Mouse (Mus musculus) hindbrain, embryonic 13.5 days (tissue): ENCODE data around the gene Twnk. TPM values are rescaled to one million over a fixed set of nuclear protein-coding genes. Genes with fewer than 3 reads are reported as not detected.
A peak's percentile ranks its signal among the peaks of the same experiment; 100 is the strongest.

Experiments
- ATAC-seq: fragments of 200-750 bp; cut with Nextera tagmentation; 2 replicates; pipeline ENCODE4 v1.8.0; 2017; ENCODE audit warnings: moderate TSS enrichment; ENCODE audit not compliant: low FRiP score
- H3K27ac ChIP-seq: fragments of 300-500 bp; sonication (generic); 2 replicates; pipeline ENCODE4 v1.5.1; 2015; ENCODE audit warnings: inconsistent platforms, mild to moderate bottlenecking, moderate library complexity
- H3K27me3 ChIP-seq: fragments of 300-500 bp; sonication (generic); 2 replicates; pipeline ENCODE4 v1.6.1; 2015; ENCODE audit warnings: mild to moderate bottlenecking, inconsistent platforms
- H3K36me3 ChIP-seq: fragments of 300-500 bp; sonication (generic); 2 replicates; pipeline ENCODE4 v1.6.1; 2015; ENCODE audit warnings: mild to moderate bottlenecking, inconsistent platforms
- H3K4me1 ChIP-seq: fragments of 300-500 bp; sonication (generic); replicated peaks from 2 replicates; pipeline ENCODE4 v1.6.1; 2015; ENCODE audit warnings: inconsistent platforms
- H3K4me2 ChIP-seq: fragments of 300-500 bp; sonication (generic); 2 replicates; pipeline ENCODE4 v1.6.1; 2015; ENCODE audit warnings: inconsistent platforms, mild to moderate bottlenecking, moderate library complexity
- H3K4me3 ChIP-seq: fragments of 300-500 bp; sonication (generic); 2 replicates; pipeline ENCODE4 v1.5.1; 2015; ENCODE audit warnings: mild to moderate bottlenecking, inconsistent platforms
- H3K9ac ChIP-seq: fragments of 300-500 bp; sonication (generic); 2 replicates; pipeline ENCODE4 v1.6.1; 2015; ENCODE audit warnings: mild to moderate bottlenecking, inconsistent platforms
- H3K9me3 ChIP-seq: fragments of 300-500 bp; sonication (generic); 2 replicates; pipeline ENCODE4 v1.6.1; 2016; ENCODE audit warnings: inconsistent platforms
- WGBS: fragments of 180-500 bp; shearing (Covaris S2); methylation state at CpG from one replicate; pipeline ENCODE4 v1.1.7; 2015; 5-methylcytosine and 5-hydroxymethylcytosine counted together
- polyA plus RNA-seq: library from polyadenylated mRNA; unstranded; fragments of >200 nt; fragmentation: Nextera tagmentation; extraction: Ambion mirVana; gene quantifications from 2 replicates; pipeline ENCODE4 v1.2.1, GENCODE M21; 2015

Twnk gene
- polyA plus RNA-seq, 1 experiment from 2014 or later = 17.0 TPM

- Histone ChIP-seq H3K9me3 (no peaks in the 10 kb centered on the region), H3K4me3 (peak overlapping the region; percentile 63), H3K27me3 (peaks cover 24% of the 10 kb centered on the region), H3K4me1 (peaks cover 53% of the 10 kb centered on the region), H3K9ac (peak overlapping the region; percentile 83), H3K36me3 (peaks cover 22% of the 10 kb centered on the region), H3K27ac (peak overlapping the region; percentile 92), H3K4me2 (peak overlapping the region; percentile 79)
- WGBS = 2% methylated on average over 34 of the region's 34 CpGs
- ATAC-seq = peak; percentile 50
These were observed 41.3 kb downstream of the Twnk start for GRCm38 (mm10) chr19:45046523-45047321.

- H3K9ac ChIP-seq = peak within 1 kb of the TSS; percentile 83
- H3K27me3 ChIP-seq = peaks cover 23% of the 10 kb centered on the region
- peak; percentile 84 for ATAC-seq
- 1% methylated on average over 26 of the region's 26 CpGs for WGBS
- H3K9me3 ChIP-seq = no peaks in the 10 kb centered on the region
- H3K36me3 ChIP-seq = peaks cover 30% of the 10 kb centered on the region
- H3K4me2 ChIP-seq = peak within 1 kb of the TSS; percentile 79
- H3K4me1 ChIP-seq = peaks cover 53% of the 10 kb centered on the region
- H3K4me3 ChIP-seq = peak within 1 kb of the TSS; percentile 63
- H3K27ac ChIP-seq = peak within 1 kb of the TSS; percentile 92
These were observed 42.0 kb downstream of the Twnk start, which contains the start of gene Sfxn3 for GRCm38 (mm10) chr19:45047417-45047934. Sfxn3 (plus strand) TSS chr19:45047503.

GRCm38 (mm10) chr19:45047935-45048643 lies 42.6 kb downstream of the Twnk start:
- peak overlapping the region; percentile 63 for H3K4me3 ChIP-seq
- 39% methylated on average over 10 of the region's 11 CpGs for WGBS
- H3K36me3 ChIP-seq = peaks cover 36% of the 10 kb centered on the region
- peak overlapping the region; percentile 92 for H3K27ac ChIP-seq
- ATAC-seq = peak; percentile 73
- peak overlapping the region; percentile 79 for H3K4me2 ChIP-seq
- no peaks in the 10 kb centered on the region for H3K9me3 ChIP-seq
- H3K4me1 ChIP-seq = peaks cover 53% of the 10 kb centered on the region
- peak overlapping the region; percentile 83 for H3K9ac ChIP-seq
- peaks cover 21% of the 10 kb centered on the region for H3K27me3 ChIP-seq

GRCm38 (mm10) chr19:45048644-45049365 lies 43.3 kb downstream of the Twnk start:
- 79% methylated on average over 12 of the region's 12 CpGs for WGBS
- H3K4me2 ChIP-seq = peak overlapping the region; percentile 79
- H3K9me3 ChIP-seq = no peaks in the 10 kb centered on the region
- peaks cover 43% of the 10 kb centered on the region for H3K36me3 ChIP-seq
- H3K9ac ChIP-seq = peak overlapping the region; percentile 83
- no peak for ATAC-seq
- peak overlapping the region; percentile 92 for H3K27ac ChIP-seq
- H3K4me1 ChIP-seq = peaks cover 53% of the 10 kb centered on the region
- H3K27me3 ChIP-seq = peaks cover 21% of the 10 kb centered on the region
- H3K4me3 ChIP-seq = peak overlapping the region; percentile 63

- Histone ChIP-seq H3K9ac (peak overlapping the region; percentile 83), H3K4me3 (peak overlapping the region; percentile 63), H3K9me3 (no peaks in the 10 kb centered on the region), H3K36me3 (peaks cover 50% of the 10 kb centered on the region), H3K4me1 (peaks cover 50% of the 10 kb centered on the region), H3K27me3 (peaks cover 16% of the 10 kb centered on the region), H3K27ac (0 out of 2 replicates have a peak overlapping the region, but pooled peaks have one; percentile 35), H3K4me2 (peak overlapping the region; percentile 79)
- no peak for ATAC-seq
- WGBS = 79% methylated on average over 9 of the region's 9 CpGs
These were observed 44.1 kb downstream of the Twnk start for GRCm38 (mm10) chr19:45049523-45049922.

- Histone ChIP-seq H3K4me1 (peaks cover 46% of the 10 kb centered on the region), H3K9ac (no peak overlapping the region), H3K9me3 (no peaks in the 10 kb centered on the region), H3K4me2 (no peak overlapping the region), H3K27me3 (no peaks in the 10 kb centered on the region), H3K4me3 (no peak overlapping the region), H3K36me3 (peaks cover 60% of the 10 kb centered on the region), H3K27ac (no peak overlapping the region)
- 86% methylated on average over 8 of the region's 8 CpGs for WGBS
- ATAC-seq = no peak
These were observed 48.0 kb downstream of the Twnk start for GRCm38 (mm10) chr19:45053451-45053850.

- no peaks in the 10 kb centered on the region for H3K27me3 ChIP-seq
- H3K9ac ChIP-seq = no peak overlapping the region
- H3K4me3 ChIP-seq = no peak overlapping the region
- peaks cover 39% of the 10 kb centered on the region for H3K4me1 ChIP-seq
- ATAC-seq = no peak
- H3K4me2 ChIP-seq = no peak overlapping the region
- H3K36me3 ChIP-seq = peaks cover 53% of the 10 kb centered on the region
- 85% methylated on average over 6 of the region's 6 CpGs for WGBS
- no peaks in the 10 kb centered on the region for H3K9me3 ChIP-seq
- H3K27ac ChIP-seq = no peak overlapping the region
These were observed 49.6 kb downstream of the Twnk start for GRCm38 (mm10) chr19:45054892-45055690.

GRCm38 (mm10) chr19:45056364-45056763 lies 50.9 kb downstream of the Twnk start:
- Histone ChIP-seq H3K4me1 (peaks cover 30% of the 10 kb centered on the region), H3K27me3 (no peaks in the 10 kb centered on the region), H3K27ac (peak overlapping the region; percentile 62), H3K9ac (0 out of 2 replicates have a peak overlapping the region, but pooled peaks have one; percentile 72), H3K36me3 (peaks cover 41% of the 10 kb centered on the region), H3K4me2 (0 out of 2 replicates have a peak overlapping the region, but pooled peaks have one; percentile 13), H3K9me3 (no peaks in the 10 kb centered on the region), H3K4me3 (no peak overlapping the region)
- 36% methylated on average over 4 of the region's 4 CpGs for WGBS
- no peak for ATAC-seq

- 89% methylated on average over 7 of the region's 7 CpGs for WGBS
- ATAC-seq = no peak
- Histone ChIP-seq H3K36me3 (peaks cover 34% of the 10 kb centered on the region), H3K27me3 (no peaks in the 10 kb centered on the region), H3K4me2 (peak overlapping the region; percentile 69), H3K9me3 (no peaks in the 10 kb centered on the region), H3K27ac (peak overlapping the region; percentile 96), H3K4me1 (peaks cover 30% of the 10 kb centered on the region), H3K9ac (peak overlapping the region; percentile 72), H3K4me3 (peak overlapping the region; percentile 57)
These were observed 51.6 kb downstream of the Twnk start for GRCm38 (mm10) chr19:45056908-45057698.

- Histone ChIP-seq H3K4me3 (peak overlapping the region; percentile 57), H3K27me3 (0 out of 2 replicates have a peak, but pooled peaks cover 2% of the 10 kb centered on the region), H3K4me2 (peak overlapping the region; percentile 69), H3K36me3 (peaks cover 28% of the 10 kb centered on the region), H3K4me1 (peaks cover 30% of the 10 kb centered on the region), H3K27ac (peak overlapping the region; percentile 96), H3K9ac (peak overlapping the region; percentile 72), H3K9me3 (no peaks in the 10 kb centered on the region)
- ATAC-seq = no peak
- WGBS = 52% methylated on average over 7 of the region's 7 CpGs
These were observed 52.3 kb downstream of the Twnk start for GRCm38 (mm10) chr19:45057724-45058112.
